Mouse (Mus musculus) ES-Bruce4 (cell line): Measurements from ENCODE around the gene Parg.
A peak's percentile ranks its signal among the peaks of the same experiment; 100 is the strongest.

Source experiments
- EP300 ChIP-seq: IDR thresholded peaks from 2 replicates; pipeline ENCODE4 v1.6.1; 2011; ENCODE audit warnings: low read depth, low read length; ENCODE audit not compliant: insufficient read depth
- POLR2A ChIP-seq: IDR thresholded peaks from one replicate; pipeline ENCODE4 v1.8.1; 2011; ENCODE audit warnings: low read length; ENCODE audit not compliant: insufficient read depth

DNA sequence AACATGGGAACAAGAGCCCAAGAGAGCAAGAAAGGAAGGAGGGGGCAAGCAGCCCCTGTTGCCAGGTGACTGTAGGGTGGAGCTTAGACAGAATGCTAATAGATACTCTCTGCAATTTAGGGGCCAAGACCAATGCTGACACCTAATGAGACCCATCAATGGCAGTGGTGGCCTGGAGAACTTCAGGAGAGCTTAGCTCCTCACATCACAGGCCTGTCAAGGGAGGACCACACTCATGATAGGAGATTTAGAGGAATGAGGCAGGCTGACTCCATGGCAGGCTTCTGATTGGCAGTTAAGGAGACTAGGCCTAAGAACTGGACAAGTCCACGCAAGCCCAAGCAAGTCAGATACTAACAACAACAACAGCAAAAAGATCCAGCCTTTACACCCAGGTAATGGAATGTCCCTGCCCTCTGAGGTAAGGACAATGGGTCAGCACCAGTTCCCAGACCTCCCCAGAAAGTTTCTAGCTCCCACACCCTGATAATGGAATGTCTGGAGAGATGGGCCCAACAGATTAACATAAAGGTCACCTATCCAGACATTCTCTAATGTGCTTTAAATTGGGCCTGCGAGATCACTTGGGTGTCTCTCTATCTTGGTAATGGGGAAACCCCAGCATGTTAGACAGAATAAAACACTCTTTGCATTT, 109.8 kb downstream of the Parg start:
- TF ChIP-seq EP300 (peak; percentile 47; the same call in 1 of the 2 replicates), POLR2A (no peak)
